ENCODE assay signal across 8 mouse cellular contexts in the genomic region with DNA sequence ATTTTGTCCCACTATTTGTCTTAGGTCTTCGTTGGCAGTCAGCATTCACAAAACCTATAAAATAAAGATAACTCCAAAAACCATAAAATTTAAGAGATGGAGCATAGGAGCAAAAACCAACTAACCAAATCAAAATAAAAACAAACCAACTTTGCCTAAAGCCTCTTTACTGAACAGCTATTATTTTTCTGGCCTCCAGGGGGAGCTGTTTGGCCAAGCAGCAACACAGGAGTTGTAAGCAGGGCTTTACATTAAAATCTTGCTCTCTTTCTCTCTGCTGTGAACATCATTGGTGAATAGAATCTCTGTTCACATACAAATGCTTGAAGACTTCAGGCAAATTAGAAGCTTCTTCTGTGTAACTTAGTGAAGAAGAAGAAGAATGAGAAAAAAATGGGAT. TPM values are rescaled to one million over a fixed set of nuclear protein-coding genes. Genes with fewer than 3 reads are reported as not detected.
DNase-seq lines count a peak whose midpoint lies in the region; ATAC-seq and TF ChIP-seq lines count a peak whose summit lies in the region.

No protein-coding gene starts in this region.

- no peaks in the 10 kb centered on the region for H3K9me3 ChIP-seq in hindbrain, embryonic 11.5 days (ENCODE audit: control insufficient read depth, low read length)
- no peaks in the 10 kb centered on the region for H3K9me3 ChIP-seq in hindbrain, embryonic 12.5 days (replicated peaks)
- H3K9me3 ChIP-seq in hindbrain, postnatal 0 days (ENCODE audit: low read length) = no peaks in the 10 kb centered on the region

- no peaks in the 10 kb centered on the region for H3K4me1 ChIP-seq in hindbrain, embryonic 11.5 days (replicated peaks; ENCODE audit: control insufficient read depth, insufficient read depth, low read length)
- peaks cover 5% of the 10 kb centered on the region for H3K4me1 ChIP-seq in hindbrain, embryonic 12.5 days
- 0 out of 2 replicates have a peak, but pooled peaks cover 2% of the 10 kb centered on the region for H3K4me1 ChIP-seq in thymus, adult 2 months (replicated peaks; ENCODE audit: control insufficient read depth, insufficient read depth, low read length)
- H3K4me1 ChIP-seq in hindbrain, postnatal 0 days (ENCODE audit: insufficient read depth, low read length) = 0 out of 2 replicates have a peak, but pooled peaks cover 3% of the 10 kb centered on the region

- WGBS in hindbrain, embryonic 11.5 days = 5% methylated on average over 1 of the region's 1 CpGs
- WGBS in hindbrain, embryonic 12.5 days = 0% methylated on average over 1 of the region's 1 CpGs
- WGBS in thymus, adult 2 months = 6% methylated on average over 1 of the region's 1 CpGs
- WGBS in hindbrain, postnatal 0 days = 8% methylated on average over 1 of the region's 1 CpGs

- H3K36me3 ChIP-seq in hindbrain, embryonic 11.5 days (ENCODE audit: control insufficient read depth, insufficient read depth, low read length) = no peaks in the 10 kb centered on the region
- H3K36me3 ChIP-seq in hindbrain, embryonic 12.5 days = no peaks in the 10 kb centered on the region
- no peaks in the 10 kb centered on the region for H3K36me3 ChIP-seq in thymus, adult 2 months (ENCODE audit: control insufficient read depth, insufficient read depth, low read length)
- no peaks in the 10 kb centered on the region for H3K36me3 ChIP-seq in hindbrain, postnatal 0 days (ENCODE audit: insufficient read depth, low read length)

- no peaks in the 10 kb centered on the region for H3K27me3 ChIP-seq in hindbrain, embryonic 11.5 days (ENCODE audit: control insufficient read depth, insufficient read depth, low read length)
- H3K27me3 ChIP-seq in hindbrain, embryonic 12.5 days = no peaks in the 10 kb centered on the region
- H3K27me3 ChIP-seq in thymus, adult 2 months (ENCODE audit: control insufficient read depth, insufficient read depth, low read length) = no peaks in the 10 kb centered on the region
- H3K27me3 ChIP-seq in hindbrain, postnatal 0 days (ENCODE audit: insufficient read depth, low read length) = no peaks in the 10 kb centered on the region

- no peak overlapping the region for H3K4me2 ChIP-seq in hindbrain, embryonic 11.5 days (replicated peaks; ENCODE audit: low read depth, low read length)
- no peak overlapping the region for H3K4me2 ChIP-seq in hindbrain, embryonic 12.5 days (replicated peaks)
- no peak overlapping the region for H3K4me2 ChIP-seq in hindbrain, postnatal 0 days (ENCODE audit: low read depth, low read length)

- no peak for TF ChIP-seq POLR2A in thymus, adult 2 months (IDR thresholded peaks at IDR 0.05; ENCODE audit: control insufficient read depth, extremely low read depth, insufficient read depth, low read length, poor library complexity)

- peak; percentile 61 for DNase-seq in hindbrain, embryonic 11.5 days (ENCODE audit: low spot score)
- peak; percentile 40 for DNase-seq in thymus, adult 2 months
- no peak for DNase-seq in thymus, postnatal 36 days
- DNase-seq in brain, adult 2 months (ENCODE audit: low read depth, low spot score) = peak; percentile 62
- peak; percentile 74 for DNase-seq in hindbrain, postnatal 0 days (ENCODE audit: low spot score)
- DNase-seq in retina, postnatal 1 day = peak; percentile 61
- no peak for DNase-seq in spleen, postnatal 14 days (ENCODE audit: low spot score in 2 of 2)

- no peak overlapping the region for H3K4me3 ChIP-seq in hindbrain, embryonic 11.5 days (ENCODE audit: low read depth, low read length)
- no peak overlapping the region for H3K4me3 ChIP-seq in hindbrain, embryonic 12.5 days
- no peak overlapping the region for H3K4me3 ChIP-seq in thymus, adult 2 months (ENCODE audit: control insufficient read depth, insufficient read depth, low read length)
- H3K4me3 ChIP-seq in hindbrain, postnatal 0 days (ENCODE audit: low read length) = no peak overlapping the region

- ATAC-seq in hindbrain, embryonic 11.5 days (ENCODE audit: low FRiP score) = no peak
- ATAC-seq in hindbrain, embryonic 12.5 days (ENCODE audit: low FRiP score) = no peak
- no peak for ATAC-seq in hindbrain, postnatal 0 days

- no peak overlapping the region for H3K9ac ChIP-seq in hindbrain, embryonic 11.5 days (ENCODE audit: low read depth, low read length)
- no peak overlapping the region for H3K9ac ChIP-seq in hindbrain, embryonic 12.5 days
- H3K9ac ChIP-seq in hindbrain, postnatal 0 days (replicated peaks; ENCODE audit: low read length) = no peak overlapping the region

- no peak overlapping the region for H3K27ac ChIP-seq in hindbrain, embryonic 11.5 days (ENCODE audit: low read depth, low read length)
- H3K27ac ChIP-seq in hindbrain, embryonic 12.5 days = no peak overlapping the region
- no peak overlapping the region for H3K27ac ChIP-seq in thymus, adult 2 months (ENCODE audit: control insufficient read depth, insufficient read depth, low read length)
- no peak overlapping the region for H3K27ac ChIP-seq in hindbrain, postnatal 0 days

- TF ChIP-seq CTCF in thymus, adult 2 months (IDR thresholded peaks at IDR 0.05; ENCODE audit: borderline replicate concordance, control insufficient read depth, extremely low read depth, insufficient read depth, low read length, poor library complexity) = no peak
- peak; percentile 79 for TF ChIP-seq CTCF in hindbrain, postnatal 0 days (IDR thresholded peaks at IDR 0.05; ENCODE audit: low read depth)

RNA-seq across cellular contexts. Expression of a gene that starts 5.1 kb away (rescaled TPM):
- 48.6 and 51.1 TPM in 2 replicates for polyA plus RNA-seq in hindbrain, embryonic 11.5 days (2014; fragmentation: Nextera tagmentation; extraction: Ambion mirVana)
- 37.1 and 40.5 TPM in 2 replicates for polyA plus RNA-seq in hindbrain, embryonic 12.5 days (2016; fragmentation: Nextera tagmentation; extraction: Ambion mirVana)
- polyA plus RNA-seq in thymus, adult 2 months (2012; rRNA removed) = 6.2 and 8.4 TPM in 2 replicates
- 8.6 and 17.7 TPM in 2 replicates for total RNA-seq in hindbrain, postnatal 0 days (2014; rRNA removed)
- polyA plus RNA-seq in hindbrain, postnatal 0 days (2015; fragmentation: Nextera tagmentation; extraction: Ambion mirVana) = 42.5 and 43.4 TPM in 2 replicates

Comparison
In these comparisons a context has a peak if more than half of its experiments do, and no peak if none do; other contexts are left out.
1. DNase-seq: peak in hindbrain, embryonic 11.5 days (single experiment), thymus, adult 2 months (single experiment), brain, adult 2 months (single experiment), hindbrain, postnatal 0 days (single experiment) and retina, postnatal 1 day (single experiment); none in thymus, postnatal 36 days (0 of 2) and spleen, postnatal 14 days (0 of 2).